Mouse (Mus musculus) thymus, postnatal 36 days (tissue): ENCODE measurements around the gene Tex21.
"Not testable (repeated sequence)": the region's sequence is repeated elsewhere in the genome, so short reads cannot be mapped to it uniquely, and the experiment has no call there.

Experiments used
- DNase-seq, 2 experiments: peaks; one replicate each; pipeline ENCODE4 v3.0.0; 2022; ENCODE audit warnings: mixed read lengths in 2 of 2

Tex21 gene

GRCm38 (mm10) chr12:76194526-76194925, 52.0 kb downstream of the Tex21 start:
- DNase-seq, result no peak

GRCm38 (mm10) chr12:76190940-76191339, 55.6 kb downstream of the Tex21 start:
- DNase-seq, result peak; percentile 7 to 22

- DNase-seq, result peak in 1 of 2 experiments; percentile 14
Measured at GRCm38 (mm10) chr12:76187849-76188248, 58.7 kb downstream of the Tex21 start.

GRCm38 (mm10) chr12:76186473-76186872, 60.1 kb downstream of the Tex21 start:
- no peak for DNase-seq

- no peak for DNase-seq
Measured at GRCm38 (mm10) chr12:76185167-76185816, 61.3 kb downstream of the Tex21 start.

- no peak for DNase-seq
Measured at GRCm38 (mm10) chr12:76184271-76184670, 62.3 kb downstream of the Tex21 start.

- DNase-seq, result no peak
Measured at GRCm38 (mm10) chr12:76182831-76183230, 63.7 kb downstream of the Tex21 start.

GRCm38 (mm10) chr12:76181471-76181870, 65.1 kb downstream of the Tex21 start:
- DNase-seq, result no peak

- no peak for DNase-seq
Measured at GRCm38 (mm10) chr12:76180442-76180841, 66.1 kb downstream of the Tex21 start.

- DNase-seq, result no peak
Measured at GRCm38 (mm10) chr12:76179527-76179926, 67.0 kb downstream of the Tex21 start.

- DNase-seq, result no peak
Measured at GRCm38 (mm10) chr12:76179051-76179450, 67.5 kb downstream of the Tex21 start.

- DNase-seq, result peak; percentile 48 to 60
Measured at GRCm38 (mm10) chr12:76177864-76178518, 68.6 kb downstream of the Tex21 start.

- DNase-seq, result peak; percentile 15 to 19
Measured at GRCm38 (mm10) chr12:76177000-76177863, 69.3 kb downstream of the Tex21 start, which contains the start of gene Esr2. Esr2 (minus strand) TSS chr12:76177259.

GRCm38 (mm10) chr12:76165641-76166040, 80.9 kb downstream of the Tex21 start:
- no peak for DNase-seq

- DNase-seq, result not testable (repeated sequence)
Measured at GRCm38 (mm10) chr12:76152389-76152788, 94.2 kb downstream of the Tex21 start.
